Mouse (Mus musculus) embryonic facial prominence, embryonic 13.5 days (tissue): ENCODE results near the gene Eps15l1. TPM values are rescaled to one million over a fixed set of nuclear protein-coding genes. Genes with fewer than 3 reads are reported as not detected.

Source experiments
- ATAC-seq: fragments of 200-750 bp; cut with Nextera tagmentation; 2 replicates; pipeline ENCODE4 v1.8.0; 2017; ENCODE audit warnings: low read depth; ENCODE audit not compliant: insufficient number of reproducible peaks, insufficient read depth, low FRiP score, low TSS enrichment
- H3K27ac ChIP-seq: fragments of 300-500 bp; sonication (generic); 2 replicates; pipeline ENCODE4 v1.5.1; 2015; ENCODE audit warnings: moderate library complexity, mild to moderate bottlenecking, inconsistent platforms
- H3K27me3 ChIP-seq: fragments of 300-500 bp; sonication (generic); 2 replicates; pipeline ENCODE4 v1.6.1; 2015; ENCODE audit warnings: mild to moderate bottlenecking, inconsistent platforms
- H3K36me3 ChIP-seq: fragments of 300-500 bp; sonication (generic); 2 replicates; pipeline ENCODE4 v1.6.1; 2015; ENCODE audit warnings: mild to moderate bottlenecking, inconsistent platforms
- H3K4me1 ChIP-seq: fragments of 300-500 bp; sonication (generic); 2 replicates; pipeline ENCODE4 v1.6.1; 2015; ENCODE audit warnings: inconsistent platforms
- H3K4me2 ChIP-seq: fragments of 300-500 bp; sonication (generic); 2 replicates; pipeline ENCODE4 v1.6.1; 2015; ENCODE audit warnings: moderate library complexity, mild to moderate bottlenecking, inconsistent platforms
- H3K4me3 ChIP-seq: fragments of 300-500 bp; sonication (generic); 2 replicates; pipeline ENCODE4 v1.5.1; 2015; ENCODE audit warnings: mild to moderate bottlenecking, inconsistent platforms
- H3K9ac ChIP-seq: fragments of 300-500 bp; sonication (generic); 2 replicates; pipeline ENCODE4 v1.6.1; 2015; ENCODE audit warnings: mild to moderate bottlenecking, inconsistent platforms
- H3K9me3 ChIP-seq: fragments of 300-500 bp; sonication (generic); 2 replicates; pipeline ENCODE4 v1.6.1; 2016; ENCODE audit warnings: inconsistent platforms
- WGBS: fragments of 180-500 bp; shearing (Covaris S2); methylation state at CpG from one replicate; pipeline ENCODE4 v1.1.7; 2015; ENCODE audit warnings: mixed read lengths; 5-methylcytosine and 5-hydroxymethylcytosine counted together
- polyA plus RNA-seq: library from polyadenylated mRNA; unstranded; fragments of >200 nt; fragmentation: Nextera tagmentation; extraction: Ambion mirVana; gene quantifications from 2 replicates; pipeline ENCODE4 v1.2.1, GENCODE M21; 2015

Eps15l1 gene
- polyA plus RNA-seq, 1 experiment from 2014 or later = 65.1 TPM

GRCm38 (mm10) chr8:72445071-72445470 lies 23.8 kb upstream of the Eps15l1 start:
- H3K4me1 ChIP-seq = peaks cover 13% of the 10 kb centered on the region
- WGBS = 93% methylated on average over 6 of the region's 6 CpGs
- no peak overlapping the region; the same call in 1 of the 2 replicates for H3K4me2 ChIP-seq
- H3K27me3 ChIP-seq = no peaks in the 10 kb centered on the region
- no peak overlapping the region for H3K27ac ChIP-seq
- H3K9me3 ChIP-seq = no peaks in the 10 kb centered on the region
- H3K9ac ChIP-seq = no peak overlapping the region
- H3K4me3 ChIP-seq = no peak overlapping the region
- ATAC-seq = no peak
- H3K36me3 ChIP-seq = peaks cover 32% of the 10 kb centered on the region

DNA sequence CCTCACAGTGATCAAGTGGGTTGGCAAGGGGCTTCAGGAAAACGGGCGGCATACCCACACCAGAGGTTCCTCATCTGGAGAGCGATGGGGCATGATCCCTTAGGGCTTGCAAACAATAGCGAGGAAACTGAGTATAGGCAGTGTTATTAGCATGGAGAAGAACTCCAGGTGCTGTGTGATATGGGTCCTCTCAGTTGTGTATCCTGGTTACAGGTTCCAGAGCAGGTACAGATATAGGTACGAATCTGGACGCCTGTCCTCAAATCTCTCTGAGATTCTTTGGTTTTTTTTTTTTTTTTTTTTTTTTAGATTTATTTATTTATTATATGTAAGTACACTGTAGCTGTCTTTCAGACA lies 22.7 kb upstream of the Eps15l1 start:
- 49% methylated on average over 6 of the region's 6 CpGs for WGBS
- peak overlapping the region; percentile 51; the same call in 1 of the 2 replicates for H3K27ac ChIP-seq

GRCm38 (mm10) chr8:72443338-72443993 lies 22.2 kb upstream of the Eps15l1 start, which contains the start of the genes Calr3 and 1700030K09Rik:
Calr3 (minus strand) TSS chr8:72443870.
1700030K09Rik (plus strand) TSS chr8:72443880.
- H3K4me3 ChIP-seq = peak within 1 kb of the TSS; percentile 50

More for the DNA sequence above, 22.7 kb upstream of the Eps15l1 start:
- H3K27me3 ChIP-seq = no peaks in the 10 kb centered on the region
- peak overlapping the region; percentile 77 for H3K9ac ChIP-seq
- peak; percentile 12; the same call in 1 of the 2 replicates for ATAC-seq
- H3K4me2 ChIP-seq = peak overlapping the region; percentile 73
- H3K36me3 ChIP-seq = peaks cover 21% of the 10 kb centered on the region
- H3K9me3 ChIP-seq = no peaks in the 10 kb centered on the region
- H3K4me3 ChIP-seq = peak overlapping the region; percentile 50
- H3K4me1 ChIP-seq = peaks cover 13% of the 10 kb centered on the region

GRCm38 (mm10) chr8:72438248-72439015 lies 17.2 kb upstream of the Eps15l1 start:
- no peak overlapping the region for H3K4me2 ChIP-seq
- H3K9ac ChIP-seq = no peak overlapping the region
- WGBS = 74% methylated on average over 8 of the region's 8 CpGs
- H3K4me1 ChIP-seq = peaks cover 4% of the 10 kb centered on the region
- H3K4me3 ChIP-seq = no peak overlapping the region
- H3K9me3 ChIP-seq = no peaks in the 10 kb centered on the region
- no peaks in the 10 kb centered on the region for H3K36me3 ChIP-seq
- ATAC-seq = no peak
- H3K27ac ChIP-seq = no peak overlapping the region
- H3K27me3 ChIP-seq = no peaks in the 10 kb centered on the region

More at GRCm38 (mm10) chr8:72443338-72443993, 22.2 kb upstream of the Eps15l1 start, which contains the start of the genes Calr3 and 1700030K09Rik:
- peak; percentile 96 for ATAC-seq
- WGBS = 5% methylated on average over 34 of the region's 34 CpGs
- Histone ChIP-seq H3K4me1 (peaks cover 13% of the 10 kb centered on the region), H3K9ac (peak within 1 kb of the TSS; percentile 77), H3K9me3 (no peaks in the 10 kb centered on the region), H3K27me3 (no peaks in the 10 kb centered on the region), H3K36me3 (peaks cover 21% of the 10 kb centered on the region), H3K27ac (peak within 1 kb of the TSS; percentile 51; the same call in 1 of the 2 replicates), H3K4me2 (peak within 1 kb of the TSS; percentile 73)

DNA sequence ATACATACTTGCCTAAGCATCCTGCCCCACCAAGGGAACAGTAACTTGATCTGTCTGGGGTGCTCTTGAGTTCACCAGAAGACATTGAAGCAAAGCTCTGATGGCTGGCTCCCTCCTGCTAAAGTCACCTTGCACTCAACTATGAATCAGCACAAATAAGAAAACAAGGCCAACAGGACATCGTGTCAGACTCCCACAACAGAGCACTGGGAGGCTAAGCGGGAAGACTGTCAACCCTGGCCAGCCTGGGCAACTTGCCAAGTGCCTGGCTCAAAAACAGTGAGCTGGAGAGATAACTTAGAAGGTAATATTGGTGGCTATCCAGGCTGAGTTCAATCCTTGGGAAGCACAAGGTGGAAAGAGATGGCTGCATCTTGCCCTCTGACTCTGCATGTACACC lies 13.7 kb upstream of the Eps15l1 start:
- ATAC-seq = no peak
- no peaks in the 10 kb centered on the region for H3K27me3 ChIP-seq
- no peak overlapping the region for H3K27ac ChIP-seq
- no peak overlapping the region for H3K4me3 ChIP-seq
- no peaks in the 10 kb centered on the region for H3K36me3 ChIP-seq
- no peaks in the 10 kb centered on the region for H3K9me3 ChIP-seq
- no peaks in the 10 kb centered on the region; the same call in 1 of the 2 replicates for H3K4me1 ChIP-seq
- WGBS = 66% methylated on average over 2 of the region's 2 CpGs
- no peak overlapping the region for H3K4me2 ChIP-seq
- no peak overlapping the region for H3K9ac ChIP-seq

DNA sequence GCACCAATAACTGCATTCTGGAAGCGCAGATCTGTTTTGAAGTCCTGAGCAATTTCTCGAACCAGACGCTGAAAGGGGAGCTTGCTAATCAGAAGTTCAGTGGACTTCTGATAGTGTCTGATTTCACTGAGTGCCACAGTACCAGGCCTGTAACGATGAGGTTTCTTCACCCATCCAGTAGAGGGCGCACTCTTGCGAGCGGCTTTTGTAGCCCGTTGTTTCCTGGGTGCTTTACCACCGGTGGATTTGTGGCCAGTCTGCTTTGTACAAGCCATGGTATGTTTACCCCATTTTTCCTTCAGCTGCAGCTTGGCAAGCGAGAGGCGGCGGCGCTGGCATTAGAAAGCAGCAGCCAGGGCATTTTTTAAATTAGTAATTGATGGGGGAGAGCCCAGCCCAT lies 8.4 kb upstream of the Eps15l1 start:
- WGBS = 52% methylated on average over 13 of the region's 13 CpGs

GRCm38 (mm10) chr8:72422926-72423325 lies 1.7 kb upstream of the Eps15l1 start:
- H3K4me3 ChIP-seq = no peak overlapping the region
- 68% methylated on average over 1 of the region's 1 CpGs for WGBS
- no peak for ATAC-seq

More for the DNA sequence above, 8.4 kb upstream of the Eps15l1 start:
- no peak overlapping the region for H3K4me3 ChIP-seq
- H3K36me3 ChIP-seq = no peaks in the 10 kb centered on the region
- H3K4me1 ChIP-seq = no peaks in the 10 kb centered on the region
- H3K27ac ChIP-seq = no peak overlapping the region
- no peak for ATAC-seq
- no peaks in the 10 kb centered on the region for H3K27me3 ChIP-seq
- H3K9ac ChIP-seq = no peak overlapping the region
- H3K4me2 ChIP-seq = no peak overlapping the region
- no peaks in the 10 kb centered on the region for H3K9me3 ChIP-seq

DNA sequence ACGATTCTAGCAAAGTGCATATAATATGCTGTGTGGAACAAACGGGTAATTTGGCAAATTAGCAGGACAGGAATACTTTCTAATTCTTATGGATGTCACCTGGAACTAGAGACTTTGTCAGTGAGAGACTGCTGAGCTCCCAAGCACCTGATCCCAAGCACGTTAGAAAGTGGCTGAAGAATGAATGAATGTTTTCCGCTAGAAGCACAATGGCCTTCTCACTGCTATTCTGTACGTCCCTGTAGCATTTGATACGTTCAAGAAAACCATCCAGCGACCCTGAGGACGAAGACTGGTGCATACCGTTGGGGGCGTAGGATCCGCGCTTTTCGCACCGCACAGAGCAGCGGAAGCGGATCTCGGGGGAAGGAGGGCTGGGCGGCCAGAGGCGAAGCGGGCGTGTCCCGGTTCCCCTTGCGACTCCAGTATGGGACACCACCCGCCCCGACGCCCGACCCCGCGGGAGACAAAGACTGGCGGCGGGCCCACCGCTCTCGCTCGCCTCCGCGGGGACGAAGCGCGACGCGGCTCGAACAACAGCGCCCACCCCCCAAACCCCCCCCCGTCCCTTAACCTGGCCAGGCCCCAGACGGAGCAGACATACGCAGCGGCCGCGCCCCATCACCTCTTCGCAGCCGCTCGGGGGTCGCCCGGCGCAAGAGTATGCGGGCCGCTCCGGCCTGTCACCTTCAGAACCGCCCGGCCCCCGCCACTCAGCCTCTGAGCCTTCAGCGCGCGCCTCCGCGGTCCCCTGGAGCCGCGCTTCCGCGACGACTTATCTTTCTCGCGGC lies 494 bp downstream of the Eps15l1 start:
- Histone ChIP-seq H3K36me3 (no peaks in the 10 kb centered on the region), H3K4me2 (peak overlapping the region; percentile 64), H3K27me3 (no peaks in the 10 kb centered on the region), H3K9me3 (no peaks in the 10 kb centered on the region), H3K4me1 (peaks cover 52% of the 10 kb centered on the region), H3K9ac (peak overlapping the region; percentile 90), H3K4me3 (peak overlapping the region; percentile 80), H3K27ac (peak overlapping the region; percentile 95)
- WGBS = under 1% methylated on average over 70 of the region's 73 CpGs
- peak; percentile 20; the same call in 1 of the 2 replicates for ATAC-seq

More at GRCm38 (mm10) chr8:72422926-72423325, 1.7 kb upstream of the Eps15l1 start:
- no peaks in the 10 kb centered on the region for H3K9me3 ChIP-seq
- no peak overlapping the region; the same call in 1 of the 2 replicates for H3K27ac ChIP-seq
- no peaks in the 10 kb centered on the region for H3K27me3 ChIP-seq
- 0 out of 2 replicates have a peak overlapping the region, but pooled peaks have one; percentile 64 for H3K4me2 ChIP-seq
- H3K36me3 ChIP-seq = no peaks in the 10 kb centered on the region
- peaks cover 31% of the 10 kb centered on the region for H3K4me1 ChIP-seq
- no peak overlapping the region for H3K9ac ChIP-seq

DNA sequence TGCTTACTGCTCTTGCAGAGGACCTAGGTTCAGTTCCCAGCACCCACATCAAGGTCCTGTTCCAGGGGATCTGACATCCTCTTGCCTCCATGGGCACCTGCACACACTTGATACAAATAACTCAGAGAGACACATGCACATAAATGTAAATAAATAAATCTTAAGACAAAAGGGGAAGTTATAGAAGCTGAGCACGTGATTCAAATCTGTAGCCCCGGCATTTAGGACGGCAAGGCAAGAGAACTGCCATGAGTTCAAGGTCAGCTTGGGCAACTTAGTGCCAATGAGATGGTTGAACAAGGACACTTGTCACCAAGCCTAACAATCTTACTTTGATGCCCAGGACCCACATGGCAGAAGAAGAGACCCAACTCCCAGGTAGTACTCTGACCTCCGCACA lies 3.2 kb downstream of the Eps15l1 start:
- peaks cover 75% of the 10 kb centered on the region for H3K4me1 ChIP-seq
- no peak overlapping the region for H3K9ac ChIP-seq
- no peak overlapping the region for H3K4me3 ChIP-seq
- 95% methylated on average over 4 of the region's 4 CpGs for WGBS
- H3K27me3 ChIP-seq = no peaks in the 10 kb centered on the region
- no peak overlapping the region for H3K27ac ChIP-seq
- H3K9me3 ChIP-seq = no peaks in the 10 kb centered on the region
- ATAC-seq = no peak
- H3K36me3 ChIP-seq = peaks cover 5% of the 10 kb centered on the region; the same call in 1 of the 2 replicates
- no peak overlapping the region for H3K4me2 ChIP-seq

DNA sequence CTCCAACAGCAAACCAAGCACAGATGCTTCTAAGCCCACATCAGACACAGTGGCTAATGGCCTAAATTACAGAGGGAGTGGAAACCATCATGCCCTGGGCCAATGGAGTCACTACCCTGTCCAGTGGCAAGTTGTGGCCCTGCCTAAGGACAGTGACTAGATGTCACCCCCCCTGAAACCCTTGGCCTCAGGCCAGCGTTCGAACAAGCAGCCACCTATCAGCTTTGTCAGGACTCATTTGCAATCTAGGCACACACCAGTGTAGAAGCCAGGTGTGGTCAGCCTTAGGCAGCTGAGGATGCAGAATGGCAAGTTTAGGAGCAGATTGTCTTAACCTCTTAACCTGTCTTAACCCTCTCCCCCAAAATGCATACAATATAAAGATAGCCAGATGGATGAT lies 6.0 kb downstream of the Eps15l1 start:
- H3K4me2 ChIP-seq = no peak overlapping the region
- H3K4me1 ChIP-seq = peaks cover 71% of the 10 kb centered on the region
- H3K9me3 ChIP-seq = no peaks in the 10 kb centered on the region
- H3K36me3 ChIP-seq = peaks cover 13% of the 10 kb centered on the region; the same call in 1 of the 2 replicates
- H3K4me3 ChIP-seq = no peak overlapping the region
- 69% methylated on average over 2 of the region's 2 CpGs for WGBS
- ATAC-seq = no peak
- no peaks in the 10 kb centered on the region for H3K27me3 ChIP-seq
- H3K27ac ChIP-seq = peak overlapping the region; percentile 61
- H3K9ac ChIP-seq = peak overlapping the region; percentile 37; the same call in 1 of the 2 replicates

DNA sequence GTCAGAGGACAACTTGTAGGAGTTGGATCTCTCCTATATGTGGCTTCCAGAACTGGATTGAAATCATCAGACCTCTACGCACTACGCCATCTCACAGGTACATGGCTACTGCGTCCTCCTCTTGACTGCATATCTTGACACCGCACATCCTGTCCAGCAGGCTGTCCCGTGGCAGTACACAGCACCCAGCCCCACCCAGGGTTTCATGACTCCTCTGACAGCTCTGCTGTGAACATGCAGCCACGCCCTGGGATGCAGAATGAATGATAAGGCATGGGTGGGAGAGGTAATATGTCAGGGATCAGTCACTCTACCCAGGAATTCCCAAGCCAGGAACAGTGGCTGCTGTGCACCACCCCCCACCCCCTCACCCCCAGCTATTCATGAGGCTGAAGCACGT lies 7.4 kb downstream of the Eps15l1 start:
- Histone ChIP-seq H3K4me1 (peaks cover 70% of the 10 kb centered on the region), H3K27me3 (no peaks in the 10 kb centered on the region), H3K9me3 (no peaks in the 10 kb centered on the region), H3K36me3 (peaks cover 13% of the 10 kb centered on the region; the same call in 1 of the 2 replicates), H3K4me2 (no peak overlapping the region), H3K4me3 (no peak overlapping the region), H3K9ac (no peak overlapping the region), H3K27ac (no peak overlapping the region)
- ATAC-seq = no peak
- 86% methylated on average over 7 of the region's 7 CpGs for WGBS
